Mouse (Mus musculus): Measurements from ENCODE around the gene Hist2h2bb.

- TF ChIP-seq POLR2A (IDR thresholded peaks at IDR 0.05; ENCODE audit: extremely low read depth, insufficient read depth, low read length) = no peak
- no peak for TF ChIP-seq CTCF (IDR thresholded peaks at IDR 0.05; ENCODE audit: extremely low read depth, insufficient read depth, low read length)
Observed at GRCm38 (mm10) chr3:96260220-96260619, 9.3 kb upstream of the Hist2h2bb start.
